Mouse (Mus musculus) frontal cortex, postnatal 14 days (tissue): Measurements from ENCODE around the gene Baz2b.
"Not testable (repeated sequence)": the region's sequence is repeated elsewhere in the genome, so short reads cannot be mapped to it uniquely, and the experiment has no call there.

ENCODE experiments used
- DNase-seq, 2 experiments: peaks; one replicate each; pipeline ENCODE4 v3.0.0; 2022; ENCODE audit warnings: low spot score in 2 of 2

The Baz2b gene

GRCm38 (mm10) chr2:59870526-59870925 is 339.1 kb downstream of the Baz2b start:
- no peak for DNase-seq

- no peak for DNase-seq
Measured at GRCm38 (mm10) chr2:59862618-59863017, 347.0 kb downstream of the Baz2b start.

GRCm38 (mm10) chr2:59854363-59854762 is 355.3 kb downstream of the Baz2b start:
- no peak for DNase-seq

- DNase-seq = no peak
Measured at GRCm38 (mm10) chr2:59853543-59853942, 356.1 kb downstream of the Baz2b start.

GRCm38 (mm10) chr2:59852916-59853315 is 356.7 kb downstream of the Baz2b start:
- DNase-seq = no peak

GRCm38 (mm10) chr2:59851885-59852284 is 357.8 kb downstream of the Baz2b start:
- not testable (repeated sequence) for DNase-seq
